Mouse (Mus musculus) liver, postnatal 0 days (tissue): ENCODE results near the gene Znrf3. TPM values are rescaled to one million over a fixed set of nuclear protein-coding genes. Genes with fewer than 3 reads are reported as not detected.

Experiments used
- ATAC-seq: fragments of 200-750 bp; cut with Nextera tagmentation; 2 replicates; pipeline ENCODE4 v1.8.0; 2017; ENCODE audit warnings: mild to moderate bottlenecking, moderate library complexity
- DNase-seq: peaks from one replicate; pipeline ENCODE4 v3.0.0-alpha.2; 2016
- H3K27ac ChIP-seq: fragments of 300-500 bp; sonication (generic); 2 replicates; pipeline ENCODE4 v1.5.1; 2014; ENCODE audit warnings: antibody characterized with exemption, moderate library complexity, mild to moderate bottlenecking, low read depth
- H3K27me3 ChIP-seq: fragments of 300-500 bp; sonication (generic); 2 replicates; pipeline ENCODE4 v1.6.1; 2014; ENCODE audit warnings: low read length, control low read depth, mixed read lengths; ENCODE audit not compliant: insufficient read depth
- H3K36me3 ChIP-seq: fragments of 300-500 bp; sonication (generic); replicated peaks from 2 replicates; pipeline ENCODE4 v1.6.1; 2014; ENCODE audit warnings: mild to moderate bottlenecking, control low read depth, low read length, moderate library complexity, mixed read lengths; ENCODE audit not compliant: insufficient read depth
- H3K4me1 ChIP-seq: fragments of 300-500 bp; sonication (generic); 2 replicates; pipeline ENCODE4 v1.6.1; 2014; ENCODE audit warnings: antibody characterized with exemption, mild to moderate bottlenecking, control low read depth; ENCODE audit not compliant: insufficient read depth
- H3K4me2 ChIP-seq: fragments of 300-500 bp; sonication (generic); 2 replicates; pipeline ENCODE4 v1.6.1; 2014; ENCODE audit warnings: low read depth, mild to moderate bottlenecking, low read length, moderate library complexity, mixed read lengths
- H3K4me3 ChIP-seq: fragments of 300-500 bp; sonication (generic); 2 replicates; pipeline ENCODE4 v1.5.1; 2014; ENCODE audit warnings: low read depth, low read length
- H3K9ac ChIP-seq: fragments of 300-500 bp; sonication (generic); replicated peaks from 2 replicates; pipeline ENCODE4 v1.6.1; 2014; ENCODE audit warnings: mild to moderate bottlenecking, moderate library complexity
- H3K9me3 ChIP-seq: fragments of 300-500 bp; sonication (generic); 2 replicates; pipeline ENCODE4 v1.6.1; 2016; ENCODE audit warnings: mild to moderate bottlenecking, control low read depth, low read length, mixed read lengths
- CTCF ChIP-seq: sonication (generic); IDR thresholded peaks from 2 replicates; pipeline ENCODE4 v1.5.1; 2016; ENCODE audit warnings: antibody characterized with exemption, low read depth
- EP300 ChIP-seq: IDR thresholded peaks from 2 replicates; pipeline ENCODE4 v1.6.1; 2016; ENCODE audit warnings: antibody characterized with exemption, low read depth, mild to moderate bottlenecking
- WGBS: fragments of 180-500 bp; shearing (Covaris S2); extraction: QIAGEN DNeasy Blood & Tissue Kit; methylation state at CpG from one replicate; pipeline ENCODE4 v1.1.7; 2014; ENCODE audit not compliant: insufficient replicate concordance; 5-methylcytosine and 5-hydroxymethylcytosine counted together
- polyA plus RNA-seq: library from polyadenylated mRNA; unstranded; fragments of >200 nt; fragmentation: Nextera tagmentation; extraction: Ambion mirVana; gene quantifications from 2 replicates; pipeline ENCODE4 v1.2.1, GENCODE M21; 2015

The Znrf3 gene
- polyA plus RNA-seq, 1 experiment from 2014 or later = 4.5 TPM

DNA sequence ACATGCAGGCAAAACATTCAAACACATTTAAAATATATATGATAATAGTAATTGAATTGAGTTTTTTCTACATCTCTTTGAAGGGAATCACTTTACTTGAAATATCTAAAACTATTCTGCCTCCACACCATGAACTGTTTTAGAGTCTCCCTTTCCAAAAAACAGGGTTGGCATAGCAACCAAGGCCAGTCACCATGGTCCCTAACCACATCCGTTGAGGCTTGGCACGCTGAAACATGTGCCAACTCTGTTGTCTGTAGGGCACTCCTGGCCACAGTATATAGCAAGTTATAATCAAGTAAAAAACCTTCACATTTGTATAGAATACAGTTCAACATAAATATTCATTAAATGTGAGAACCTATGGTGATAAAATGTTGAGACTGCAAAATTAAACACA lies 12.3 kb downstream of the Znrf3 start:
- TF ChIP-seq CTCF (no peak), EP300 (no peak)
- Histone ChIP-seq H3K27ac (no peak overlapping the region), H3K4me2 (no peak overlapping the region), H3K4me3 (no peak overlapping the region), H3K27me3 (no peaks in the 10 kb centered on the region), H3K9ac (no peak overlapping the region), H3K9me3 (no peaks in the 10 kb centered on the region), H3K4me1 (peaks cover 10% of the 10 kb centered on the region; the same call in 1 of the 2 replicates), H3K36me3 (no peaks in the 10 kb centered on the region)
- 71% methylated on average over 2 of the region's 2 CpGs for WGBS
- DNase-seq = no peak
- ATAC-seq = no peak

DNA sequence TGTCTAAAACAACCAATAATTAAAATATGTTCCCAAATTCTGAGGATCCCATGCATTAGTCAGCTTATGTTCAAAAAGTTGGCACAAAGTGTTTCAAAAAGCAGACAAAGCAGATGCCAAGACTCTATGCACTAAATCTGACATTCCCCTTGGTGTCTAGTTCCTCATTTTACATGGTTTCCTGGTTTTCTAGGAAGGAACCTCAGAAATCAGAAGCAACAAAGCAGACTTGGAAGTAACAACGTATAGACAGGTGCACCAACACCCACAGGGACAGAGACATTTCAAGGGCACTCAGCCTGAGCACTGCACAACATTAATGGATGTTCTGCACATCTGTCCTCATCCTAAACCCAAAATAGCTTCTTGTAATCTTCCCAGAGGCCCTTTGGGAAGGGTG lies 13.8 kb downstream of the Znrf3 start:
- TF ChIP-seq EP300 (no peak), CTCF (no peak)
- WGBS = 14% methylated on average over 1 of the region's 1 CpGs
- Histone ChIP-seq H3K4me3 (no peak overlapping the region), H3K9me3 (no peaks in the 10 kb centered on the region), H3K36me3 (no peaks in the 10 kb centered on the region), H3K4me2 (no peak overlapping the region), H3K4me1 (peaks cover 11% of the 10 kb centered on the region; the same call in 1 of the 2 replicates), H3K27ac (no peak overlapping the region), H3K27me3 (no peaks in the 10 kb centered on the region), H3K9ac (no peak overlapping the region)
- ATAC-seq = no peak
- DNase-seq = no peak

- peaks cover 15% of the 10 kb centered on the region; the same call in 1 of the 2 replicates for H3K4me1 ChIP-seq
- H3K27me3 ChIP-seq = no peaks in the 10 kb centered on the region
- no peaks in the 10 kb centered on the region for H3K36me3 ChIP-seq
- no peak overlapping the region for H3K4me2 ChIP-seq
- ATAC-seq (no peak), DNase-seq (no peak)
- H3K27ac ChIP-seq = no peak overlapping the region
- TF ChIP-seq CTCF = no peak
- TF ChIP-seq EP300 = no peak
- no peaks in the 10 kb centered on the region for H3K9me3 ChIP-seq
- no peak overlapping the region for H3K9ac ChIP-seq
- WGBS = 64% methylated on average over 4 of the region's 4 CpGs
- H3K4me3 ChIP-seq = no peak overlapping the region
Observed at GRCm38 (mm10) chr11:5429396-5430190, 15.1 kb downstream of the Znrf3 start.

DNA sequence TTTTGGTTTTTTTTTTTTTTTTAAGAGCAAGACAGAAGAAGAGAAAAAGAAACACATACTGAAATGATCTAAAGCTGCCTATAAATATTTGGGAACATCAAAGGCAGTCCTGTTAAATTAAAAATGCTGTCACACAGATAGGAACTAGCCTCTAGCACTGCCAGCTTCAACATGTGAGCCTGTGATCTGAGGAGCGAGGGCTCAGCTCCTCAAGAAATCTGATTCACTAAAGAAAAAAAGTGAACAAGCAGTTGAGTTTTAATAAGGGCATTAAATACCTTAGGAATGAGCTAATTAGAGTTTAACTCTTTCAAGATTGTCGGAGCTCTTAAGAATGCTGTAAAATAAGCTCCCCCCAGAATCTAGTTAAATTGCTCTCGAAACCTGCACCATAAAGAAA lies 17.4 kb downstream of the Znrf3 start:
- Histone ChIP-seq H3K27me3 (no peaks in the 10 kb centered on the region), H3K9me3 (no peaks in the 10 kb centered on the region), H3K36me3 (no peaks in the 10 kb centered on the region), H3K4me1 (peaks cover 18% of the 10 kb centered on the region), H3K4me2 (no peak overlapping the region), H3K27ac (peak overlapping the region; percentile 69), H3K9ac (no peak overlapping the region), H3K4me3 (no peak overlapping the region)
- TF ChIP-seq EP300 (no peak), CTCF (no peak)
- DNase-seq (no peak), ATAC-seq (no peak)
- WGBS = 83% methylated on average over 3 of the region's 3 CpGs

GRCm38 (mm10) chr11:5426317-5426716 lies 18.3 kb downstream of the Znrf3 start:
- no peak overlapping the region for H3K4me2 ChIP-seq
- H3K4me3 ChIP-seq = no peak overlapping the region
- DNase-seq = no peak
- H3K27ac ChIP-seq = peak overlapping the region; percentile 69
- H3K4me1 ChIP-seq = peaks cover 15% of the 10 kb centered on the region
- no peaks in the 10 kb centered on the region for H3K27me3 ChIP-seq
- H3K9ac ChIP-seq = no peak overlapping the region
- ATAC-seq = peak; percentile 88
- H3K9me3 ChIP-seq = no peaks in the 10 kb centered on the region
- TF ChIP-seq EP300 (0 out of 2 replicates have a peak, but pooled peaks have one; percentile 35), CTCF (no peak)
- H3K36me3 ChIP-seq = no peaks in the 10 kb centered on the region
- WGBS = 78% methylated on average over 2 of the region's 2 CpGs

DNA sequence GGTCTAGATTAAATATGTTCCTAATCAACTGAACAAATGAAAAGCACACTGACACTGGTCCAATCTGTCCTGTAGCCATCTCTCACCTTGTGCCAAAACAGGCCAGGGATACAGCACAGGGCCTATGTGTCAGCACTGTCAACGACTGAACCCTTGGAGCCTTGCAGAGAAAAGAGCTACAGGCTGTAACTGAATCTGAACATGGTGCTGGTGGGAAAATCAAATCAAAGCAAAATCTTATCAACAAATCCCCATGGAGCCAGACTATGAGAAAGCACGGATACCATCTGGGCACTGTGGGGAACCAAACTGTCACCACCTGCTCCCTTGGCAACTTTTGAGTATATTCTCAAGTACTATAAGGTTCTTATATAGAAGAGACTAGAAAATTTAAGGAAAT lies 19.5 kb downstream of the Znrf3 start:
- H3K27ac ChIP-seq = no peak overlapping the region
- H3K9ac ChIP-seq = no peak overlapping the region
- no peaks in the 10 kb centered on the region for H3K9me3 ChIP-seq
- no peak for ATAC-seq
- DNase-seq = no peak
- 59% methylated on average over 2 of the region's 2 CpGs for WGBS
- no peak for TF ChIP-seq CTCF
- TF ChIP-seq EP300 = no peak
- H3K4me3 ChIP-seq = no peak overlapping the region
- no peak overlapping the region for H3K4me2 ChIP-seq
- H3K36me3 ChIP-seq = no peaks in the 10 kb centered on the region
- H3K4me1 ChIP-seq = peaks cover 12% of the 10 kb centered on the region
- no peaks in the 10 kb centered on the region for H3K27me3 ChIP-seq
